Mouse (Mus musculus) kidney, adult 2 months (tissue): ENCODE data around the gene Mcts2. TPM values are rescaled to one million over a fixed set of nuclear protein-coding genes. Genes with fewer than 3 reads are reported as not detected.
A peak's percentile ranks its signal among the peaks of the same experiment; 100 is the strongest.

Experiments used
- DNase-seq: peaks from one replicate; pipeline ENCODE4 v3.0.0; 2021
- H3K27ac ChIP-seq: fragments of 200-500 bp; 2 replicates; pipeline ENCODE4 v1.5.1; 2012; ENCODE audit warnings: low read depth, low read length, control low read depth, inconsistent platforms; ENCODE audit not compliant: insufficient read depth
- H3K27me3 ChIP-seq: fragments of 200-500 bp; replicated peaks from 2 replicates; pipeline ENCODE4 v1.6.1; 2012; ENCODE audit warnings: mild to moderate bottlenecking, moderate library complexity, low read length, inconsistent platforms; ENCODE audit not compliant: control insufficient read depth, insufficient read depth
- H3K36me3 ChIP-seq: fragments of 200-500 bp; 2 replicates; pipeline ENCODE4 v1.6.1; 2012; ENCODE audit warnings: mild to moderate bottlenecking, moderate library complexity, low read length, inconsistent platforms; ENCODE audit not compliant: control insufficient read depth, insufficient read depth
- H3K4me1 ChIP-seq: fragments of 200-500 bp; 2 replicates; pipeline ENCODE4 v1.6.1; 2011; ENCODE audit warnings: low read length; ENCODE audit not compliant: control insufficient read depth, insufficient read depth
- H3K4me3 ChIP-seq: fragments of 200-500 bp; 2 replicates; pipeline ENCODE4 v1.5.1; 2011; ENCODE audit warnings: mild to moderate bottlenecking, low read depth, low read length, control low read depth; ENCODE audit not compliant: insufficient read depth
- CTCF ChIP-seq: fragments of 200-500 bp; conservative IDR thresholded peaks from 2 replicates; pipeline ENCODE4 v1.5.1; 2011; ENCODE audit warnings: low read depth, mild to moderate bottlenecking, control low read depth, low read length, moderate library complexity, mixed read lengths; ENCODE audit not compliant: insufficient read depth, insufficient read length
- POLR2A ChIP-seq: fragments of 200-500 bp; IDR thresholded peaks from one replicate; pipeline ENCODE4 v1.6.1; 2011; ENCODE audit warnings: low read depth, low read length, control low read depth
- WGBS: fragments of 180-500 bp; shearing (Covaris S2); methylation state at CpG from one replicate; pipeline ENCODE4 v1.1.7; 2018; 5-methylcytosine and 5-hydroxymethylcytosine counted together
- polyA plus RNA-seq: library from polyadenylated mRNA; depleted of rRNA; stranded (reverse); fragments of >200 nt; gene quantifications from 2 replicates; pipeline ENCODE4 v1.2.3, GENCODE M21; 2012

Gene Mcts2
- polyA plus RNA-seq, 1 experiment, result 10.1 TPM

- WGBS, result 53% methylated on average over 12 of the region's 12 CpGs
- H3K4me1 ChIP-seq, result no peaks in the 10 kb centered on the region
- no peak for DNase-seq
- no peaks in the 10 kb centered on the region for H3K27me3 ChIP-seq
- H3K4me3 ChIP-seq, result no peak overlapping the region
- peaks cover 4% of the 10 kb centered on the region; the same call in 1 of the 2 replicates for H3K36me3 ChIP-seq
- TF ChIP-seq CTCF (no peak), POLR2A (no peak)
- peak overlapping the region; percentile 18; the same call in 1 of the 2 replicates for H3K27ac ChIP-seq
Observed at GRCm38 (mm10) chr2:152686399-152686798, 436 bp upstream of the Mcts2 start.

- Histone ChIP-seq H3K4me1 (peaks cover 3% of the 10 kb centered on the region; the same call in 1 of the 2 replicates), H3K4me3 (no peak overlapping the region), H3K36me3 (no peaks in the 10 kb centered on the region), H3K27ac (no peak overlapping the region), H3K27me3 (no peaks in the 10 kb centered on the region)
- 62% methylated on average over 7 of the region's 7 CpGs for WGBS
- no peak for TF ChIP-seq POLR2A
- TF ChIP-seq CTCF, result peak; percentile 65
- DNase-seq, result peak; percentile 64
Observed at GRCm38 (mm10) chr2:152691564-152692217, 4.9 kb downstream of the Mcts2 start.

GRCm38 (mm10) chr2:152693233-152693632, 6.4 kb downstream of the Mcts2 start:
- H3K27ac ChIP-seq, result peak overlapping the region; percentile 30; the same call in 1 of the 2 replicates
- peaks cover 3% of the 10 kb centered on the region; the same call in 1 of the 2 replicates for H3K4me1 ChIP-seq
- no peak overlapping the region for H3K4me3 ChIP-seq
- no peaks in the 10 kb centered on the region for H3K36me3 ChIP-seq
- H3K27me3 ChIP-seq, result no peaks in the 10 kb centered on the region
- DNase-seq, result peak; percentile 76
- TF ChIP-seq POLR2A (no peak), CTCF (peak; percentile 84)
- WGBS, result 7% methylated on average over 9 of the region's 9 CpGs

GRCm38 (mm10) chr2:152693735-152694134, 6.9 kb downstream of the Mcts2 start:
- DNase-seq, result no peak
- H3K36me3 ChIP-seq, result no peaks in the 10 kb centered on the region
- TF ChIP-seq POLR2A (no peak), CTCF (no peak)
- H3K27ac ChIP-seq, result peak overlapping the region; percentile 30; the same call in 1 of the 2 replicates
- 69% methylated on average over 13 of the region's 13 CpGs for WGBS
- H3K27me3 ChIP-seq, result no peaks in the 10 kb centered on the region
- H3K4me1 ChIP-seq, result peaks cover 3% of the 10 kb centered on the region; the same call in 1 of the 2 replicates
- H3K4me3 ChIP-seq, result no peak overlapping the region

GRCm38 (mm10) chr2:152694708-152695107, 7.9 kb downstream of the Mcts2 start:
- WGBS, result 45% methylated on average over 7 of the region's 7 CpGs
- no peak for TF ChIP-seq CTCF
- TF ChIP-seq POLR2A, result no peak
- Histone ChIP-seq H3K27ac (no peak overlapping the region), H3K27me3 (no peaks in the 10 kb centered on the region), H3K4me1 (peaks cover 3% of the 10 kb centered on the region; the same call in 1 of the 2 replicates), H3K4me3 (no peak overlapping the region), H3K36me3 (no peaks in the 10 kb centered on the region)
- peak; percentile 37 for DNase-seq

GRCm38 (mm10) chr2:152696016-152696415, 9.2 kb downstream of the Mcts2 start:
- DNase-seq, result no peak
- no peak overlapping the region for H3K4me3 ChIP-seq
- 64% methylated on average over 10 of the region's 10 CpGs for WGBS
- H3K4me1 ChIP-seq, result peaks cover 3% of the 10 kb centered on the region; the same call in 1 of the 2 replicates
- TF ChIP-seq CTCF, result no peak
- TF ChIP-seq POLR2A, result no peak
- H3K36me3 ChIP-seq, result no peaks in the 10 kb centered on the region
- no peaks in the 10 kb centered on the region for H3K27me3 ChIP-seq
- H3K27ac ChIP-seq, result no peak overlapping the region

GRCm38 (mm10) chr2:152696476-152697164, 9.8 kb downstream of the Mcts2 start:
- peak; percentile 95 for DNase-seq
- Histone ChIP-seq H3K4me3 (no peak overlapping the region), H3K4me1 (peaks cover 3% of the 10 kb centered on the region; the same call in 1 of the 2 replicates), H3K36me3 (no peaks in the 10 kb centered on the region), H3K27ac (peak overlapping the region; percentile 22; the same call in 1 of the 2 replicates), H3K27me3 (no peaks in the 10 kb centered on the region)
- WGBS, result 39% methylated on average over 20 of the region's 20 CpGs
- TF ChIP-seq CTCF (peak; percentile 88), POLR2A (no peak)
